Mouse (Mus musculus) heart, embryonic 12.5 days (tissue): ENCODE measurements around the gene Tank. TPM values are rescaled to one million over a fixed set of nuclear protein-coding genes. Genes with fewer than 3 reads are reported as not detected.

Source experiments
- ATAC-seq: fragments of 200-750 bp; cut with Nextera tagmentation; 2 replicates; pipeline ENCODE4 v1.8.0; 2017; ENCODE audit warnings: moderate TSS enrichment, moderate library complexity; ENCODE audit not compliant: insufficient number of reproducible peaks, low FRiP score
- H3K27ac ChIP-seq: fragments of 300-500 bp; sonication (generic); 2 replicates; pipeline ENCODE4 v1.5.1; 2016; ENCODE audit warnings: mild to moderate bottlenecking, moderate library complexity; ENCODE audit not compliant: poor library complexity, severe bottlenecking
- H3K27me3 ChIP-seq: fragments of 300-500 bp; sonication (generic); replicated peaks from 2 replicates; pipeline ENCODE4 v1.6.1; 2016; ENCODE audit warnings: mild to moderate bottlenecking, moderate library complexity
- H3K36me3 ChIP-seq: fragments of 300-500 bp; sonication (generic); 2 replicates; pipeline ENCODE4 v1.6.1; 2016; ENCODE audit warnings: mild to moderate bottlenecking, moderate library complexity
- H3K4me1 ChIP-seq: fragments of 300-500 bp; sonication (generic); replicated peaks from 2 replicates; pipeline ENCODE4 v1.6.1; 2016; ENCODE audit warnings: mild to moderate bottlenecking
- H3K4me2 ChIP-seq: fragments of 300-500 bp; sonication (generic); 2 replicates; pipeline ENCODE4 v1.6.1; 2016; ENCODE audit warnings: mild to moderate bottlenecking, moderate library complexity
- H3K4me3 ChIP-seq: fragments of 300-500 bp; sonication (generic); 2 replicates; pipeline ENCODE4 v1.5.1; 2016; ENCODE audit warnings: mild to moderate bottlenecking
- H3K9ac ChIP-seq: fragments of 300-500 bp; sonication (generic); 2 replicates; pipeline ENCODE4 v1.6.1; 2016; ENCODE audit warnings: mild to moderate bottlenecking, moderate library complexity
- H3K9me3 ChIP-seq: fragments of 300-500 bp; sonication (generic); replicated peaks from 2 replicates; pipeline ENCODE4 v1.6.1; 2016; ENCODE audit warnings: mild to moderate bottlenecking, moderate library complexity
- WGBS: fragments of 180-500 bp; shearing (Covaris S2); methylation state at CpG from one replicate; pipeline ENCODE4 v1.1.7; 2016; 5-methylcytosine and 5-hydroxymethylcytosine counted together
- polyA plus RNA-seq: library from polyadenylated mRNA; unstranded; fragments of >200 nt; fragmentation: Nextera tagmentation; extraction: Ambion mirVana; gene quantifications from 2 replicates; pipeline ENCODE4 v1.2.1, GENCODE M21; 2016

The Tank gene
- polyA plus RNA-seq, 1 experiment from 2014 or later, result 25.0 TPM

- H3K9me3 ChIP-seq, result no peaks in the 10 kb centered on the region
- no peaks in the 10 kb centered on the region for H3K27me3 ChIP-seq
- H3K36me3 ChIP-seq, result no peaks in the 10 kb centered on the region
- WGBS, result 82% methylated on average over 5 of the region's 5 CpGs
- no peak overlapping the region for H3K4me2 ChIP-seq
- ATAC-seq, result no peak
- H3K4me3 ChIP-seq, result no peak overlapping the region
- H3K4me1 ChIP-seq, result no peaks in the 10 kb centered on the region
- H3K9ac ChIP-seq, result no peak overlapping the region
- H3K27ac ChIP-seq, result no peak overlapping the region
Measured at GRCm38 (mm10) chr2:61557848-61558471, 20.4 kb upstream of the Tank start.

GRCm38 (mm10) chr2:61561058-61561457 is 17.3 kb upstream of the Tank start:
- no peak overlapping the region for H3K4me3 ChIP-seq
- H3K36me3 ChIP-seq, result no peaks in the 10 kb centered on the region
- H3K9ac ChIP-seq, result no peak overlapping the region
- H3K4me1 ChIP-seq, result no peaks in the 10 kb centered on the region
- H3K27me3 ChIP-seq, result no peaks in the 10 kb centered on the region
- no peak overlapping the region for H3K4me2 ChIP-seq
- no peak overlapping the region for H3K27ac ChIP-seq
- no peaks in the 10 kb centered on the region for H3K9me3 ChIP-seq
- WGBS, result 12% methylated on average over 1 of the region's 1 CpGs
- no peak for ATAC-seq

- no peaks in the 10 kb centered on the region for H3K27me3 ChIP-seq
- H3K4me1 ChIP-seq, result no peaks in the 10 kb centered on the region
- no peak overlapping the region for H3K9ac ChIP-seq
- H3K4me3 ChIP-seq, result no peak overlapping the region
- no peaks in the 10 kb centered on the region for H3K9me3 ChIP-seq
- H3K4me2 ChIP-seq, result no peak overlapping the region
- no peak overlapping the region for H3K27ac ChIP-seq
- H3K36me3 ChIP-seq, result no peaks in the 10 kb centered on the region
- no peak for ATAC-seq
- WGBS, result 62% methylated on average over 6 of the region's 6 CpGs
Measured at GRCm38 (mm10) chr2:61563202-61563601, 15.2 kb upstream of the Tank start.

- H3K4me1 ChIP-seq, result no peaks in the 10 kb centered on the region
- H3K27me3 ChIP-seq, result no peaks in the 10 kb centered on the region
- 67% methylated on average over 4 of the region's 4 CpGs for WGBS
- no peak overlapping the region for H3K4me3 ChIP-seq
- no peak overlapping the region for H3K27ac ChIP-seq
- no peak for ATAC-seq
- H3K9me3 ChIP-seq, result no peaks in the 10 kb centered on the region
- H3K36me3 ChIP-seq, result no peaks in the 10 kb centered on the region
- H3K9ac ChIP-seq, result no peak overlapping the region
- H3K4me2 ChIP-seq, result no peak overlapping the region
Measured at GRCm38 (mm10) chr2:61567045-61567783, 11.2 kb upstream of the Tank start.

- Histone ChIP-seq H3K9ac (no peak overlapping the region), H3K36me3 (no peaks in the 10 kb centered on the region), H3K27ac (no peak overlapping the region), H3K4me2 (no peak overlapping the region), H3K4me3 (no peak overlapping the region), H3K27me3 (no peaks in the 10 kb centered on the region), H3K4me1 (no peaks in the 10 kb centered on the region), H3K9me3 (no peaks in the 10 kb centered on the region)
- no peak for ATAC-seq
- WGBS, result 87% methylated on average over 6 of the region's 6 CpGs
Measured at GRCm38 (mm10) chr2:61569181-61569580, 9.2 kb upstream of the Tank start.

- no peak overlapping the region for H3K4me2 ChIP-seq
- H3K36me3 ChIP-seq, result no peaks in the 10 kb centered on the region
- WGBS, result 26% methylated on average over 4 of the region's 4 CpGs
- H3K4me1 ChIP-seq, result no peaks in the 10 kb centered on the region
- no peak overlapping the region for H3K4me3 ChIP-seq
- no peak for ATAC-seq
- no peak overlapping the region for H3K9ac ChIP-seq
- H3K27ac ChIP-seq, result no peak overlapping the region
- H3K9me3 ChIP-seq, result no peaks in the 10 kb centered on the region
- H3K27me3 ChIP-seq, result no peaks in the 10 kb centered on the region
Measured at GRCm38 (mm10) chr2:61571343-61571955, 6.9 kb upstream of the Tank start.

GRCm38 (mm10) chr2:61576497-61576896 is 1.9 kb upstream of the Tank start:
- ATAC-seq, result no peak
- H3K36me3 ChIP-seq, result no peaks in the 10 kb centered on the region
- WGBS, result 69% methylated on average over 3 of the region's 3 CpGs
- H3K4me1 ChIP-seq, result no peaks in the 10 kb centered on the region
- H3K27ac ChIP-seq, result no peak overlapping the region
- H3K4me3 ChIP-seq, result no peak overlapping the region
- no peak overlapping the region for H3K9ac ChIP-seq
- H3K9me3 ChIP-seq, result no peaks in the 10 kb centered on the region
- no peaks in the 10 kb centered on the region for H3K27me3 ChIP-seq
- H3K4me2 ChIP-seq, result no peak overlapping the region

- H3K4me1 ChIP-seq, result no peaks in the 10 kb centered on the region
- H3K4me2 ChIP-seq, result no peak overlapping the region
- no peaks in the 10 kb centered on the region for H3K36me3 ChIP-seq
- no peaks in the 10 kb centered on the region for H3K27me3 ChIP-seq
- H3K9me3 ChIP-seq, result no peaks in the 10 kb centered on the region
- no peak overlapping the region for H3K4me3 ChIP-seq
- H3K9ac ChIP-seq, result no peak overlapping the region
- 66% methylated on average over 17 of the region's 17 CpGs for WGBS
- ATAC-seq, result no peak
- H3K27ac ChIP-seq, result no peak overlapping the region
Measured at GRCm38 (mm10) chr2:61576928-61577695, 1.3 kb upstream of the Tank start.

- 57% methylated on average over 7 of the region's 7 CpGs for WGBS
- H3K36me3 ChIP-seq, result no peaks in the 10 kb centered on the region
- no peak overlapping the region for H3K4me2 ChIP-seq
- no peak overlapping the region for H3K27ac ChIP-seq
- no peaks in the 10 kb centered on the region for H3K9me3 ChIP-seq
- no peak for ATAC-seq
- H3K27me3 ChIP-seq, result no peaks in the 10 kb centered on the region
- no peak overlapping the region for H3K9ac ChIP-seq
- H3K4me1 ChIP-seq, result no peaks in the 10 kb centered on the region
- no peak overlapping the region for H3K4me3 ChIP-seq
Measured at GRCm38 (mm10) chr2:61577696-61578062, 706 bp upstream of the Tank start.

GRCm38 (mm10) chr2:61579501-61579990 is 1.2 kb downstream of the Tank start:
- Histone ChIP-seq H3K9me3 (no peaks in the 10 kb centered on the region), H3K4me1 (no peaks in the 10 kb centered on the region), H3K36me3 (no peaks in the 10 kb centered on the region), H3K4me2 (no peak overlapping the region), H3K27ac (no peak overlapping the region), H3K9ac (no peak overlapping the region), H3K4me3 (no peak overlapping the region), H3K27me3 (no peaks in the 10 kb centered on the region)
- ATAC-seq, result no peak
- WGBS, result 54% methylated on average over 3 of the region's 3 CpGs

GRCm38 (mm10) chr2:61580091-61580490 is 1.7 kb downstream of the Tank start:
- no peak overlapping the region for H3K9ac ChIP-seq
- no peak for ATAC-seq

More at GRCm38 (mm10) chr2:61580091-61580490, 1.7 kb downstream of the Tank start:
- Histone ChIP-seq H3K4me1 (no peaks in the 10 kb centered on the region), H3K9me3 (no peaks in the 10 kb centered on the region), H3K36me3 (no peaks in the 10 kb centered on the region), H3K4me3 (no peak overlapping the region), H3K27me3 (no peaks in the 10 kb centered on the region), H3K27ac (no peak overlapping the region), H3K4me2 (no peak overlapping the region)
- 79% methylated on average over 3 of the region's 3 CpGs for WGBS
